48 mouse cellular contexts compared by ENCODE assay signal in the genomic region with DNA sequence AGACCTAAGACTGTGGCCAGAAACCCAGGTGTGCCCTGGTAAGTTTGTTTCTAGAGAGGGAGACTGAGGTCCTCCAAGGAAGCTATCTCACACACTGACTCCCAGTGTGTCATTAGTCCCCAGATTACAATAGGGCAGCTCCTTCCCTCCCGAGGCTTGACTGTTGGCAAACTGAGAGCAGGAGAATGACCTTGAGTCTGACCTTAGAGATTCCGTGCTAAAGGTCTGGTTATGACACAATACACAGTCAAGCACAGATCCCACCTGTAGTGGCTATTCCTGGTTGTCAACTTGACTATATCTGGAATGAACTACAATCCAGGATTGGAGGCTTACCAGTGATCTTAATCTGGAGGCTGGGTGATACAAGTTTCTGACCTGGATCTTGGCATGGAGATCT. TPM values are rescaled to one million over a fixed set of nuclear protein-coding genes. Genes with fewer than 3 reads are reported as not detected.
"Had no signal": no experiment of that assay in that cellular context is flagged by ENCODE, and none has a peak within 500 bp of the region (broad histone marks: within the 10 kb centered on the region; RNA-seq: fewer than 3 reads in every experiment).

No protein-coding gene starts in this region.

- H3K4me3 ChIP-seq: heart, adult 2 months; heart, embryonic 10.5 days; heart, embryonic 12.5 days; heart, embryonic 13.5 days; heart, embryonic 15.5 days; hindbrain, embryonic 10.5 days; hindbrain, embryonic 12.5 days; hindbrain, embryonic 13.5 days; hindbrain, embryonic 15.5 days; intestine, embryonic 15.5 days; kidney, embryonic 15.5 days had no signal

- H3K4me2 ChIP-seq: heart, embryonic 11.5 days; heart, embryonic 12.5 days; heart, embryonic 13.5 days; heart, embryonic 15.5 days; hindbrain, embryonic 12.5 days; hindbrain, embryonic 13.5 days; hindbrain, embryonic 14.5 days; hindbrain, embryonic 15.5 days; intestine, embryonic 15.5 days; kidney, embryonic 15.5 days had no signal

- H3K27ac ChIP-seq: heart, adult 2 months; heart, embryonic 10.5 days; heart, embryonic 13.5 days; heart, embryonic 15.5 days; hindbrain, embryonic 10.5 days; hindbrain, embryonic 12.5 days; hindbrain, embryonic 13.5 days; hindbrain, embryonic 14.5 days; hindbrain, embryonic 15.5 days; hindbrain, postnatal 0 days; intestine, embryonic 15.5 days; kidney, embryonic 15.5 days; kidney, postnatal 0 days had no signal

- H3K27me3 ChIP-seq: heart, embryonic 13.5 days; heart, embryonic 15.5 days; hindbrain, embryonic 12.5 days; hindbrain, embryonic 13.5 days; hindbrain, embryonic 15.5 days; intestine, embryonic 15.5 days; kidney, embryonic 15.5 days had no signal

- H3K9me3 ChIP-seq: heart, embryonic 10.5 days; heart, embryonic 12.5 days; heart, embryonic 13.5 days; heart, embryonic 15.5 days; hindbrain, embryonic 10.5 days; hindbrain, embryonic 12.5 days; hindbrain, embryonic 13.5 days; hindbrain, embryonic 15.5 days; intestine, embryonic 15.5 days; kidney, embryonic 15.5 days had no signal

- DNase-seq: heart, adult 2 months; heart, postnatal 10 days; heart, postnatal 14 days; heart, postnatal 36 days; heart, postnatal 4 days; kidney, adult 11 months; kidney, adult 18-20 months; kidney, adult 2 months; kidney, adult 8-10 months; kidney, adult 9 months; kidney, postnatal 10 days; kidney, postnatal 14 days; kidney, postnatal 25 days; kidney, postnatal 36 days; kidney, postnatal 4 days; layer of hippocampus, adult 9-11 months; layer of hippocampus, postnatal 36 days had no signal

- H3K36me3 ChIP-seq: heart, embryonic 10.5 days; heart, embryonic 12.5 days; heart, embryonic 13.5 days; heart, embryonic 15.5 days; intestine, embryonic 15.5 days; kidney, embryonic 15.5 days had no signal

- H3K9ac ChIP-seq: heart, embryonic 12.5 days; heart, embryonic 13.5 days; heart, embryonic 15.5 days; hindbrain, embryonic 12.5 days; hindbrain, embryonic 13.5 days; hindbrain, embryonic 14.5 days; hindbrain, embryonic 15.5 days; intestine, embryonic 15.5 days; kidney, embryonic 15.5 days had no signal

- ATAC-seq: hindbrain, embryonic 16.5 days; hindbrain, postnatal 0 days; inflammation-experienced regulatory T-cells, adult 6 months; intestine, embryonic 15.5 days; intestine, embryonic 16.5 days; intestine, postnatal 0 days had no signal

- H3K4me1 ChIP-seq: hindbrain, embryonic 12.5 days; hindbrain, embryonic 13.5 days; hindbrain, embryonic 15.5 days; intestine, embryonic 15.5 days; kidney, embryonic 15.5 days had no signal

RNA-seq across cellular contexts. Expression of a gene that starts 23.9 kb away (rescaled TPM):
- total RNA-seq: heart, adult 2 months; heart, adult 8-10 months; heart, postnatal 10 days; heart, postnatal 14 days; heart, postnatal 25 days; heart, postnatal 36 days; heart, postnatal 4 days; hematopoietic stem cell, adult 5-6 weeks; hindbrain, postnatal 0 days; layer of hippocampus, adult 18-20 months; layer of hippocampus, adult 8-10 months; layer of hippocampus, postnatal 10 days; layer of hippocampus, postnatal 14 days; layer of hippocampus, postnatal 25 days; layer of hippocampus, postnatal 36 days had no signal
- polyA plus RNA-seq: heart, adult 2 months; heart, embryonic 10.5 days; heart, embryonic 11.5 days; heart, embryonic 12.5 days; heart, embryonic 13.5 days; heart, embryonic 15.5 days; heart, embryonic 16.5 days; heart, postnatal 0 days; hindbrain, embryonic 10.5 days; hindbrain, embryonic 11.5 days; hindbrain, embryonic 12.5 days; hindbrain, embryonic 13.5 days; hindbrain, embryonic 14.5 days; hindbrain, embryonic 15.5 days; hindbrain, embryonic 16.5 days; hindbrain, postnatal 0 days; inflammation-experienced regulatory T-cells, adult 6 months; kidney, adult 2 months; kidney, embryonic 14.5 days; kidney, embryonic 15.5 days; kidney, embryonic 16.5 days; kidney, postnatal 0 days had no signal
